Mouse (Mus musculus) mesoderm, embryonic 11.5 days (tissue): ENCODE results near the gene Armc7.
"Not testable (repeated sequence)": the region's sequence is repeated elsewhere in the genome, so short reads cannot be mapped to it uniquely, and the experiment has no call there.

ENCODE experiments used
- DNase-seq: peaks from one replicate; pipeline ENCODE4 v3.0.0-alpha.2; 2012; ENCODE audit warnings: low read depth, low spot score

Armc7 gene

GRCm38 (mm10) chr11:115454822-115455221, 20.6 kb upstream of the Armc7 start:
- DNase-seq: not testable (repeated sequence)

- DNase-seq: no peak
Observed at GRCm38 (mm10) chr11:115455619-115456018, 19.8 kb upstream of the Armc7 start.

DNA sequence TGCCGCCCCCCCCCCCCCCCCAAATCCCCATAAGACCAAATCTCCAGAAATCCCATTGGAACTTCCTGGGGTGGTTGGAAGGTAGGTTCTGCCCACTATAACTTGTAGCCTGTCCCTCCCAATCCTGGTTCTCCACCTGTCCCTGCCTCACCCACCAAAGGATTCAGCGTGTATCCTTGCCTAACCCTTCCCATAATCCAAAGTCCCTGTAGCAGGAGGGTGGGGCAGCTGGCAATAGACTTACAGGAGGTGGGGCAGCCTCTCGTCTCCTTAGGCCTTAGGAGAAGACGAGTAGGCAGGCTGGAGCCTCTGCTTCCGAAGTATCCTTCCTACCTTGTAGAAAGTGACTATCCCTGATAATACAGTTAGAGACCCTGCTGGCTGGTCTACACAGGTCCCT, 19.3 kb upstream of the Armc7 start:
- no peak for DNase-seq

DNA sequence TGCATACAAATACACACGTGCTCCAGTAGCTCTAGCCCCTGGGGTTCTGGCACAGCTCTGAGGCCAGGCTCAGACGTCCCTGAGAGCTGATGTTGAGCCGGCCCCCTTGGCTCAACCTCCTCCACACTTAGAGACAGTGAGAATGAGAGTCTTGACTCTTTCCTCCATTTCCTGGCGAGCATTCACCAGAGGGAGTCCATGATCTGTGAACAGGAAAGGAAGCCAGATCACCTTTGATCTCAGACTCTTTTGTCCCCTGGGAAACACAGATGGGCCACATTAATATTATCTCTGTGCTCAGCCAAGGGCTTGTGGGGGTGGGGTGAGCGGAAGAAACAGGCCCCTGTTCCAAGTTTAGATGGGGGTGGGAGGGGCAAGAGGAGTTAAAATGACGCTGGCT, 18.1 kb upstream of the Armc7 start:
- no peak for DNase-seq

GRCm38 (mm10) chr11:115460976-115461375, 14.5 kb upstream of the Armc7 start:
- DNase-seq: no peak

DNA sequence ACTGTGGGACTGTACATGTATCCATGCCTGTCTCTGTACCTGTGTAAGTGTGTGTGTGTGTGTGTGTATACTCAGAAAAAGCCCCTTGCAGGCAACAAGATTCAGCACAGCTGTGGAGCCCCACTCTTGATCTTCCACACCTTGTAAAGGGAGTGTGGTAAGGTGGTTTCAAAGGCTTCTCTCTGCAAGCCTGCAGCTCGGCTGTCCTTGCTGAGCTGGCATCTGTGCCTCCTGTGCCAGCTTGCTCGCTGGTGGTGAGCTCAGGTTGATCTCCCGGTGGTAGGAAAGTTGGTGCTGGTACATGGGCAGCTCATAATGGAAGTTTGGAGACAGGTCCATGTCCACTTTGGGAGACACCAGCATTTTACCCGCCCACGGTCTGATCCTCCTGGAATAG, 13.6 kb upstream of the Armc7 start:
- no peak for DNase-seq

DNA sequence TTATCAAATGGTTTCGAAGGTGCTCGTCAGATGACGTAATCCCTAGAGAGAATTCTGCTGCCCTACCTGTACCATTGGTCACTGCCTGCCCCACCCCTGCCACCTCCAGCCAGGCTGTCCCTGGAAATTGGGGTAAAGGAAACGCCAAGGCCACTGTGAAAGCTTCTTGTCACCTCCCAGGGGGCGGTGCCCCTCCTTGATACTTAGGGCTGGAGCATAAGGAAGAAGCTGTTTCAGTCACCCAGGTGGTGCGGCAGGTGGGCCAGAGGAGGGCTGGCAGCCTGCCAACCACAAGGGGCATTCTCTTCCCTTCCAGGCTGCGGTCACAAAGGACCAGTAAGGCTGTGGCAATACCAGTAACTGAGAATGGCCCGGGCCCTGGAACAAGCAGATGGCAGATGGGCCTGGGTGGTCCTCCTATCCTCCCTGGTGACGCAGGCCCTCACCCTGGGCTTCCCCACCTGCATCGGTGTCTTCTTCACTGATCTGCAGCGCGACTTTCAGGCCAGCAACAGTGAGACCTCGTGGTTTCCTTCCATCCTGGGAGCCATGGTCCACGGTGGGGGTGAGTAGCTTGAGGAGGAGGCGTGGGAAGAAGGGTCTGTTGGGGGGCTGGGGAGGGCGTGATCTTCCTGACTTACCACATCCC, 13.1 kb upstream of the Armc7 start, which contains the start of gene Slc16a5:
Gene Slc16a5, plus strand, starts transcription at position 232 of the 649 bp plus-strand sequence.
- DNase-seq: no peak

DNA sequence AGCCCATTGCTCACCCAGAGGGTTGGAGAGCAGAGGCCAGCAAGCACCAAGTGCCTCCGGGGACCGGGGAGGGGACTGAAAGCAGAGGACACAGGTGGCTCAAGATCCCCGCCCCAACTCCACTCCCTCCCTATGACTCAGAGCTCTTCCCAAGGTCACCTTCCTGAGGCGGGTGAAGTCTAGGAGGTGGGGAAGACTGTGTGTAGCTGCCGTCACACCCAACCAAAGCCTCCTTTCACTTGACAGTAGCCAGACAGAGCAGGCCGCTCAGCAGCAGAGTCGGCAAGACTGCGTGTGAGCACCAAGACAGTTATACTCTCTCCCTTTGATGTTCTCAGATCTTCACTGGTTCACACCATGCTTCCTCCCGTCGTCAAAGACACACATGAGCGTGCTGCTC, 12.1 kb upstream of the Armc7 start:
- no peak for DNase-seq

DNA sequence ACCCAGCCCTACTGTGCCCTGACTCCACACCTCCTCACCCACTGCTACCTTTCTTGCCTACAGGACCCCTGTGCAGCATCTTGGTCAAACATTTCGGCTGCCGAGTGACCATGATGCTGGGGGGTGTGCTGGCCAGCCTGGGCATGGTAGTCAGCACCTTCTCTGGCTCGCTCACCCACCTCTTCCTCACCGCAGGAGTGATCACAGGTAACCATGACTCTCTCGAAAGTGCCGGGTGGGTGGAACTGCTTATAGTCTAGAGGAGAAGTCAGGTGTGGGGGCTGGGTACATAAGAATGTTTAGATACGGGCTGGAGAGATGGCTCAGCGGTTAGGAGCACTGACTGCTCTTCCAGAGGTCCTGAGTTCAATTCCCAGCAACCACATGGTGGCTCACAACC, 10.6 kb upstream of the Armc7 start:
- no peak for DNase-seq

DNA sequence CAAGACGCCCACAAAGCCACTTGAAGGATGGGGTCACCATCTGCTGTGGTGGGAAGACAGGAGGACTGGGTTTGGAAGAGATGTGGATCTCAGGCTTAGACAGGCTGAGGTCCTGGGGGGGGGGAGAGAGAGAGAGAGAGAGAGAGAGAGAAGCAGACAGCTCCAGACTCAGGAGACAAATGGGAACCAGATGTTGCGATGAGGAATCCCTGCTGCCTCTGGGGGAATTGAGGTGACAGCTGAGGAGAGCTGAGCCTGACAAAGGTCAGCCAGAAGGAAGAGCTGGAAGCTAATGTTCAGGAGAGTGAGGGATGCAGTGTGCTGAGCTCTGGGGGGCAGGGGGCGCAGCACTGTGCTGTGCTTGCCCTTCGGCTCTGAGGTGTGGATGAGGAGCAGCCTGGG, 8.2 kb upstream of the Armc7 start:
- DNase-seq: peak; percentile 89

- DNase-seq: no peak
Observed at GRCm38 (mm10) chr11:115472183-115472582, 3.3 kb upstream of the Armc7 start.

DNA sequence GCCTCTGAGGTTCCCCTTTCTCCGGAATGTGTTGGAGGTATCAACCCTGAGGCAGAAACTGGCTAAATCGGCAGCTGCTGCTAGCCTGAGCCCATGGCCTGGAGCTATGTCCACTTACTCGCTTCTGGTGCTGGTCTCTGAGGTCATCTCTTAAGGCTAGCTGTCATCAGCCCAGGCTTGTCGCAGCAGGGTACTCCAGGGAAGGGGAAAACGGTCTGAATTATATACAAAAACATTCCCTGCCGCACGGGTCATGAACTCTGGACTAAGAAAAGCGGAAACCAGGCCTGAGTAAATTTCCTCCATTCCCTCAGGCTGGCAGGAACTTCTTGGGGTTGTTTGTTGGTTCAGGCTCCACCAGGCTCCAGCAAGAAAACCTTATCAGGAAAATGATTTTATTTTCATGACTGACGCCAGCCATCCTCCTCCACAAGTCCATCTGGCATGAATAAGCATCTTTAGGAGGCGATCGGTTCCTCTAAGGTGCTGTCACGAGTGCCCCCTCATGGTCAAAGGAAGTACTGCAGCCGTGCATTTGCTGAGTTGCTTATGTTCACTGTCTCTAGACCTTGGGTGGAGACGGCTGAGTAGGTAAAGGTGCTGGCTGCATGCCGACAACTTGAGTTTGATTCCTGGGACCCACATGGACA, 1.7 kb upstream of the Armc7 start:
- DNase-seq: peak; percentile 95

DNA sequence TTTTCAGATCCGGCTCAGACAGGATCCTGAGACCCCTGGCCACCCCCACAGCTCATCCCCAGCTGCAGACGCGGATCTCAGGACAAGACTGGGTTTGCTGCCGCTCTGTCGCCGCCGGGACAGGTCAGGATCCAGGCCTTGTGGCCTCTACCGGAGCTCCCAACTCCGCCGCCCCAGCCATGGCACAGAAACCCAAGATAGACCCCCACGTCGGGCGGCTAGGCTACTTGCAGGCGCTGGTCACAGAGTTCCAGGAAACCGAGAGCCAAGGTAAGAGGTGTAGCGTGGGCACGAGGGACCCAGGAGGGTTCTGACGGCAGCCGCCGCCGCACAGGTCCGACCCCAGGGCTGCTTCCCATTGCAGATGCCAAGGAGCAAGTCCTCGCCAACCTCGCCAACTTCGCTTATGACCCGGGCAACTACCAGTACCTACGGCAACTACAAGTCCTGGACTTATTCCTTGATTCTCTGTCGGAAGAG, 331 bp downstream of the Armc7 start:
- DNase-seq: no peak

DNA sequence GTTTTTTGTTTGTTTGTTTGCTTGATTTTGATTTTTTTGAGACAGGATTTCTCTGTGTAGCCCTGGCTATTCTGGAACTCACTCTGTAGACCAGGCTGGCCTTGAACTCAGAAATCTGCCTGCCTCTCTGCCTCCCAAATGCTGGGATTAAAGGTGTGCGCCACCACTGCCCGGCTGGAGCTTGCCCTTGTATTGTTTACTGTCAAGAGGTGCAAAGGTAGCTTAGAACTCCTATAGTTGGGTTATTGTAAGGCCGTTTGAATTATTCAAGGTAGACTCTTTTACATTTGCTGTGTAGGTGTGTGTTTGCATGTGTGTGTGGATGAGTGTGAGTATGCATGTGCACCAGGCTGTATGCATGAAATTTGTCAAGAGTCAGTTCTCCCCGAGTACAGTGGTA, 1.2 kb downstream of the Armc7 start:
- DNase-seq: not testable (repeated sequence)

GRCm38 (mm10) chr11:115477388-115477787, 1.9 kb downstream of the Armc7 start:
- DNase-seq: not testable (repeated sequence)

- no peak for DNase-seq
Observed at GRCm38 (mm10) chr11:115478296-115478938, 3.0 kb downstream of the Armc7 start.

- DNase-seq: no peak
Observed at GRCm38 (mm10) chr11:115481553-115482259, 6.2 kb downstream of the Armc7 start.

DNA sequence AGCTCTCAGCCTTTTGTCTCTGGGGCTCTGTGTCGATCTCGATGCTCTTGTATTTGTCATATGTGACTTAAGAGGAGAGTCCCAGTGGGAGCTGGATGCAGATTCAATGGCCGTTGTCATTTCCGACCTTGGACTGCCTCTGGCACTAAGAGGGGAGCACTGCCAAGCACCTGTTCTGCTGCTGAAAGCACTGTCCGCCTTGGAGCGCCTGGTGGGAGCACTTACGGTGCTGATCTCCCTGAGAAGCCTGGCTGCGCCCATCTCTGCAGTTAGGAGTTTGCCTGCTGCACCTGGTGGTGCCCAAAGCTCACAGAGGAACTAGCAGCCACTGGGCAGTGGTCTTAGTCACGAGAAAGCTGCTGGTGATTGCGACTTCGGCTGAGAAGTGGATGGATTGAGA, 7.8 kb downstream of the Armc7 start:
- DNase-seq: no peak

DNA sequence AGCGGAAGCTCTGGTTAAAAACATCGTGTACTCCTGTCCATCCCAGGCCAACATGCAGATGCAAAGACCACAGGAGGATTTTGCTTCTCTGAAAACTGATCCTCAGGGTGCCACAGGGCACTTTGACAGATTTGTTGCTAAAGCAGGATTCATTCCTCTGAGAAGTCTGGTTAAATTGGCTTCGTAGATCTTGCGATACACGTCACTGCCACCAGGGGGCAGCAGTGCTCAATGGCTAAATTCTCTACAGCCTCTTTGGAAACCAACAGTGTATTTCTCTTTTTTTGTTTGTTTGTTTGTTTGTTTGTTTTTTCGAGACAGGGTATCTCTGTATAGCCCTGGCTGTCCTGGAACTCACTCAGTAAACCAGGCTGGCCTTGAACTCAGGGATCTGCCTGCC, 8.3 kb downstream of the Armc7 start:
- peak; percentile 80 for DNase-seq

DNA sequence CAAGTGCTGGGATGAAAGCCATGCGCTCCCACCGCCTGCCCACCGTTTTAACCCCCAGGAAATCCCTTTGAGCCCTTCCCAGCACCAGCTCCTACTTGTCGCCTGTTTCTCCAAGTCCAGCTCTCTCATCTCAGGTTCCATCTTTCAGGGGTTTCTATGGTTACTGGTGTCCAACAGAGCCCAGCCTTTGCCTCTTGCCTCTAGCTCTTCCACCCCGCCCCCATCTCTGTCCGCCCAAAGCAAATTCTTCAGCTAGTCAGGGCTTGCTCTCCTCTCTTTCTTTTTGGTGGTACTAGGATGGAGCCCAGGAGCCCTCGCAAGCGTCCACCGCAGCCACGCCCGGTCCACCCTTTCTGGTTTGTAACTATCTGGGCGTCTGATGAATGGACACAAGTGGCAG, 9.7 kb downstream of the Armc7 start:
- peak; percentile 62 for DNase-seq

DNA sequence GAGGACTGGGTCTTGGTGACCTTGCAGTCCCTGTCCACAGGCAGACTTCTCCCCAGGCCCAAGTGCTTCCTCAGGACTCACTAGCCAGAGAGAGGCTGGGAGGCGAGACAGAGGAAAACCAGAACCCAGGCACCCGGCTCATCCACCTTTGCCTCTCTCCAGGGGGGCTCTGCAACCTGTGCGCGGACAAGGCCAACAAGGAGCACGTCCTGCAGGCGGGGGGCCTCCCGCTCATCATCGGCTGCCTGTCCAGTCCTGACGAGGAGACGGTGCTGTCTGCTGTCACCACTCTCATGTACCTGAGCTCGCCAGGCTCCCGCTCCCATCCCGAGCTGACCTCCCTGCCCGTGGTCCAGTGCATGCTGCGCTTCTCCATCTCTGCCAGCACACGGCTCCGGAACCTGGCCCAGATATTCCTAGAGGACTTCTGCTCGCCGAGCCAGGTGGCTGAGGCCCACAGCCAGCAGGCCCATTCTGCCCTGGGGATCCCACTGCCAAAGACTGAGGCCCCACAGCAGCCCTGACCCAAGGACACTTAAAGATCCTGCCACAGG, 13.2 kb downstream of the Armc7 start:
- DNase-seq: no peak
